Mouse (Mus musculus): ENCODE results near the gene Kif26b.

DNA sequence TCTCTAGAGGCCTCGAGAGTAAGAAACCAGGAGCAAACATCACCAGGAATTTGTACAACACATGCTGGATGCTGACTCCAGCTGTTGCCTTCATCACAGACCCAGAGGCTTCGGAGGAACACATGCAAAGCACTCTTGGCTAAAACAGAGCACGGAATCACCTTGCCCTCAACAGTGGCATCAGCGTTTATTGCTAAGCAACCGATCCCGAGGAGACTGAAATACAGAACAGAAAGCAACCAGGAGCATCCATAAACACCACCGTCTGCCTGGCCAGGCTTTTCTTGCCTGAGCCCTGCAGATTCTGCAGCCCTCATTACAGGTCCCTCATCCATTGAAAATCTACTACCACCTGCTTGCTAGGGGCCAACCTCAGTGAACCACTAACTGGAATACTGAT lies 144.1 kb downstream of the Kif26b start:
- no peak for TF ChIP-seq CTCF (IDR thresholded peaks at IDR 0.05)
- no peak for TF ChIP-seq EP300 (IDR thresholded peaks at IDR 0.05)
